Mouse (Mus musculus): ENCODE data around the gene Lrpprc. TPM values are rescaled to one million over a fixed set of nuclear protein-coding genes. Genes with fewer than 3 reads are reported as not detected.

Lrpprc gene
- polyA plus RNA-seq, 1 experiment from 2014 or later, result 15.3 TPM

DNA sequence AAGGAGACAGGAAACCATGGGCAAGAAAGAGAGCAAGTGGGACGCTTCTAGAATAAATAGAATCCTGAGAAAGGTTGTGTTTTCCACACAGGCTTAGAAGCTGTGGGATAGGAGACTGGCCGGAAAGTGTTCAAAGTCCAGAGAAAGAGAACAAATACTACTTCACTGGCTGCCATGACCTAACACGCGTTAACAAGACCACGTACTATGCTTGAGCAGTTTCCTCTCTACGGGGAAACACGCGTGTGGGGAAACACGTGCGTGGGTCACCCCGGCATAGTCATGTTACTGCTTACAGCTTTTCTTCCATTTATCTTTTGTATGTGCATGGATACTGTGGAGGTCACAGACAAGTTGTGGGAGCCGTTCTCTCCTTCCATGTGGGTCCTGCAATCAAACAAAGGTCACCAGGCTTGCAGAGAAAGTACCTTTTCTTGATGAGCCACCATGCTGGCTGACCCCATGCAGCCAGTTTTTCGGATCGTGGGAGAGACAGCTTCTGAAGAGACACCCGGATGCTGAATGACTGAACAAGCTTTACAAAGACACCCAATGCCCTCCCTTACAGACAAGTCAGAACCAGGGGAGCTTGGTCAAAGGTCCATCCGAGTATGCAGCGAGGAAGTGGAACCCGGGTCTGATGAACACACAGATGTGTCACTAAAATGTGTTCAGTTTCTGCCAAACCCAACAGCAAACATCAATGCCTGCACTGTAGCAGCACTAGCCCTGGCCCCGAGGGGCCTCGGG is 2.0 kb downstream of the Lrpprc start:
- H3K4me3 ChIP-seq (ENCODE audit: low read depth, low read length), result no peak overlapping the region
- H3K9ac ChIP-seq (ENCODE audit: low read depth, low read length), result no peak overlapping the region
- no peak overlapping the region for H3K27ac ChIP-seq (ENCODE audit: low read depth, low read length)
- no peak for TF ChIP-seq CTCF (IDR thresholded peaks at IDR 0.05; ENCODE audit: low read depth)
- no peaks in the 10 kb centered on the region for H3K9me3 ChIP-seq (ENCODE audit: control insufficient read depth)
- peak overlapping the region; percentile 84 for H3K4me2 ChIP-seq (replicated peaks; ENCODE audit: low read depth)
- no peaks in the 10 kb centered on the region for H3K27me3 ChIP-seq (replicated peaks; ENCODE audit: control insufficient read depth, insufficient read depth, low read length)
- peaks cover 9% of the 10 kb centered on the region; the same call in 1 of the 2 replicates for H3K36me3 ChIP-seq (ENCODE audit: control insufficient read depth, insufficient read depth)
- 73% methylated on average over 20 of the region's 20 CpGs for WGBS
- ATAC-seq, result no peak
- no peaks in the 10 kb centered on the region; the same call in 1 of the 2 replicates for H3K4me1 ChIP-seq (replicated peaks; ENCODE audit: control insufficient read depth, insufficient read depth, low read length)

- Histone ChIP-seq H3K27ac (ENCODE audit: low read depth, low read length) (no peak overlapping the region), H3K27me3 (replicated peaks; ENCODE audit: control insufficient read depth, insufficient read depth, low read length) (no peaks in the 10 kb centered on the region), H3K4me3 (ENCODE audit: low read depth, low read length) (no peak overlapping the region), H3K4me1 (replicated peaks; ENCODE audit: control insufficient read depth, insufficient read depth, low read length) (no peaks in the 10 kb centered on the region; the same call in 1 of the 2 replicates), H3K4me2 (replicated peaks; ENCODE audit: low read depth) (no peak overlapping the region), H3K9me3 (ENCODE audit: control insufficient read depth) (no peaks in the 10 kb centered on the region), H3K36me3 (ENCODE audit: control insufficient read depth, insufficient read depth) (peaks cover 15% of the 10 kb centered on the region; the same call in 1 of the 2 replicates), H3K9ac (ENCODE audit: low read depth, low read length) (no peak overlapping the region)
- ATAC-seq, result no peak
- WGBS, result 87% methylated on average over 11 of the region's 11 CpGs
- TF ChIP-seq CTCF (IDR thresholded peaks at IDR 0.05; ENCODE audit: low read depth), result no peak
These were observed 3.1 kb downstream of the Lrpprc start for GRCm38 (mm10) chr17:84787477-84787876.

DNA sequence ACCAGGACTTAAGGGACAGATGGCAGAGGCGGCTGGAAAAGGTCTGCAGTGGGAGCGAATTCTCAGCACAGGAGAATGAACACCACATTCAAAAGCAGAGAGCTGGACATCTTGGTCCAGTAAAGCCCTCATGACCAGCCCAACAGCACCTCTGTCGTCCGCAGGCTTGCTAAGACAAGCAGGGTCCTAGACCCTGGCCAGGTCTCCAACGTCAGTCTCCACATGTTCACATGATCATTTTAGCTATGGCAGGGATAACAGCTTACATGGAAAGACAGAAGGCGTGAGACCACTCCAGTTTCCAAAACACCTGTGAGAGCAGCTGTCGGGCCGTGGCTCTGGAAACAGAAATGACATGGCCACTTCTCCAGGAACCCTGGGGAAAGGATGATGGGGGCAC is 3.7 kb downstream of the Lrpprc start:
- Histone ChIP-seq H3K27me3 (replicated peaks; ENCODE audit: control insufficient read depth, insufficient read depth, low read length) (no peaks in the 10 kb centered on the region), H3K9ac (ENCODE audit: low read depth, low read length) (no peak overlapping the region), H3K36me3 (ENCODE audit: control insufficient read depth, insufficient read depth) (peaks cover 17% of the 10 kb centered on the region), H3K9me3 (ENCODE audit: control insufficient read depth) (no peaks in the 10 kb centered on the region), H3K27ac (ENCODE audit: low read depth, low read length) (no peak overlapping the region), H3K4me3 (ENCODE audit: low read depth, low read length) (no peak overlapping the region), H3K4me2 (replicated peaks; ENCODE audit: low read depth) (no peak overlapping the region), H3K4me1 (replicated peaks; ENCODE audit: control insufficient read depth, insufficient read depth, low read length) (no peaks in the 10 kb centered on the region; the same call in 1 of the 2 replicates)
- ATAC-seq, result no peak
- no peak for TF ChIP-seq CTCF (IDR thresholded peaks at IDR 0.05; ENCODE audit: low read depth)
- WGBS, result 92% methylated on average over 8 of the region's 8 CpGs

DNA sequence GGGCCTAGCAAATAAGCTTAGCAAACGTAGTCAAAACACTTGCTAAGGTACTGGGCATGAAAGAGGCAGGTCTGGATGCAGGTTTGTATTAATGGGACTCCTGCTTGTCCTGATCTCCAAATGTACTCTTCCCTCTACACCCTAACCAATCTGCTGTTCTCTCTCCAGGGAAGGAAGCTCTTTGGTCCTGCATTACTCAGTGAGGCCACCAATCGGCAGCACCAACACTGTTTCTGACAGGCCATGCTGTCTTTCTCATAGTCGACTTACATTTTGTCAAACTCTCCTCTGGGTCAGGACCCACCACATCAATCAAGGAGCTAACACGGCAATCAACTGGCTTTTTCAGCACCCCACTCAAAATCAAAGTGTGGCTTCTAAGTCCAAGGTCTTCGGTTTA is 5.4 kb downstream of the Lrpprc start:
- TF ChIP-seq CTCF (IDR thresholded peaks at IDR 0.05; ENCODE audit: low read depth), result peak; percentile 26
- no peak overlapping the region for H3K4me2 ChIP-seq (replicated peaks; ENCODE audit: low read depth)
- H3K27ac ChIP-seq (ENCODE audit: low read depth, low read length), result no peak overlapping the region
- no peak overlapping the region for H3K4me3 ChIP-seq (ENCODE audit: low read depth, low read length)
- H3K36me3 ChIP-seq (ENCODE audit: control insufficient read depth, insufficient read depth), result peaks cover 24% of the 10 kb centered on the region
- H3K9me3 ChIP-seq (ENCODE audit: control insufficient read depth), result no peaks in the 10 kb centered on the region
- no peak for ATAC-seq
- no peaks in the 10 kb centered on the region for H3K27me3 ChIP-seq (replicated peaks; ENCODE audit: control insufficient read depth, insufficient read depth, low read length)
- 82% methylated on average over 5 of the region's 5 CpGs for WGBS
- no peak overlapping the region for H3K9ac ChIP-seq (ENCODE audit: low read depth, low read length)
- H3K4me1 ChIP-seq (replicated peaks; ENCODE audit: control insufficient read depth, insufficient read depth, low read length), result no peaks in the 10 kb centered on the region; the same call in 1 of the 2 replicates

DNA sequence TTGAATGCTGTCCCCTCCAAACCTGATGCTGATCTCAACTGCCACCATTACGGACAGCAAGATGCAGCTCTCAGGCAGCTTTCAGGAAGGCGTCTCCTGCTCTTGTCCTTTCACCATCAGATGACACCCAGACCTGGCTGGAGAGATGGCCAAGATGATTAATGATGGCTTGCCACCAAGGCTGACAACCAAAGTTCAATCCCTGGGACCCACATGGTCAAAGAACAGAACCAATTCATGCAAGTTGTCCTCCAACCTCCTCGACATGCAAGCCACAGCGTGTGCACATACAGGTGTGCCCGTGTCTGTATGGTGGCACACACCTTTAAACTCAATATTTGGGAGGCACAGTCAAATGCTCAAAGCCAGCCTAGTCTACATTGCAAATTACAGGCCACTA is 7.1 kb downstream of the Lrpprc start:
- no peak for TF ChIP-seq CTCF (IDR thresholded peaks at IDR 0.05; ENCODE audit: low read depth)
- ATAC-seq, result no peak
- Histone ChIP-seq H3K4me2 (replicated peaks; ENCODE audit: low read depth) (no peak overlapping the region), H3K4me3 (ENCODE audit: low read depth, low read length) (no peak overlapping the region), H3K36me3 (ENCODE audit: control insufficient read depth, insufficient read depth) (peaks cover 26% of the 10 kb centered on the region), H3K4me1 (replicated peaks; ENCODE audit: control insufficient read depth, insufficient read depth, low read length) (no peaks in the 10 kb centered on the region; the same call in 1 of the 2 replicates), H3K9me3 (ENCODE audit: control insufficient read depth) (no peaks in the 10 kb centered on the region), H3K27ac (ENCODE audit: low read depth, low read length) (no peak overlapping the region), H3K27me3 (replicated peaks; ENCODE audit: control insufficient read depth, insufficient read depth, low read length) (no peaks in the 10 kb centered on the region), H3K9ac (ENCODE audit: low read depth, low read length) (no peak overlapping the region)
- 90% methylated on average over 5 of the region's 5 CpGs for WGBS

DNA sequence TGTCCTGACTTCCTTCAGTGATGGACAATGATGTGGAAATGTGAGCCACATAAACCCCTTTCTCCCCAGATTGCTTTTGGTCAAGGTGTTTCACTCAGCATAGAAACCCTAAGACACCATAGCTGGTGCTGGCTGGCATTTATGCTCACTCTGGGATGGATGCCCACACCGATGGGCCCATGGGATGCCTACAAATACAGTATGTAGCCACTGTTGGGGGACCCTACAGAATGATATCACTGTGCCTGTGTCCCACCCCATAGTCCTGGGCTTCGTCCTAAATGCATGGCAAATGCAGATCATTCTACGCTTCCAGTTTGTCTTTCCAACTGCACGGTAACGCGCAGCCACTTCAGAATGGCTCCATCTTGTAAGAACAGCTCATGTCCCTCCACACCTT is 10.3 kb downstream of the Lrpprc start:
- H3K4me2 ChIP-seq (replicated peaks; ENCODE audit: low read depth), result no peak overlapping the region
- 96% methylated on average over 6 of the region's 6 CpGs for WGBS
- no peak for TF ChIP-seq CTCF (IDR thresholded peaks at IDR 0.05; ENCODE audit: low read depth)
- no peaks in the 10 kb centered on the region for H3K27me3 ChIP-seq (replicated peaks; ENCODE audit: control insufficient read depth, insufficient read depth, low read length)
- no peak for ATAC-seq
- H3K9me3 ChIP-seq (ENCODE audit: control insufficient read depth), result no peaks in the 10 kb centered on the region
- H3K4me3 ChIP-seq (ENCODE audit: low read depth, low read length), result no peak overlapping the region
- H3K9ac ChIP-seq (ENCODE audit: low read depth, low read length), result no peak overlapping the region
- H3K4me1 ChIP-seq (replicated peaks; ENCODE audit: control insufficient read depth, insufficient read depth, low read length), result no peaks in the 10 kb centered on the region; the same call in 1 of the 2 replicates
- no peak overlapping the region for H3K27ac ChIP-seq (ENCODE audit: low read depth, low read length)
- H3K36me3 ChIP-seq (ENCODE audit: control insufficient read depth, insufficient read depth), result peaks cover 32% of the 10 kb centered on the region

Data from intestine, postnatal 0 days (tissue).